Mouse (Mus musculus): Measurements from ENCODE around the gene Grpel1.

DNA sequence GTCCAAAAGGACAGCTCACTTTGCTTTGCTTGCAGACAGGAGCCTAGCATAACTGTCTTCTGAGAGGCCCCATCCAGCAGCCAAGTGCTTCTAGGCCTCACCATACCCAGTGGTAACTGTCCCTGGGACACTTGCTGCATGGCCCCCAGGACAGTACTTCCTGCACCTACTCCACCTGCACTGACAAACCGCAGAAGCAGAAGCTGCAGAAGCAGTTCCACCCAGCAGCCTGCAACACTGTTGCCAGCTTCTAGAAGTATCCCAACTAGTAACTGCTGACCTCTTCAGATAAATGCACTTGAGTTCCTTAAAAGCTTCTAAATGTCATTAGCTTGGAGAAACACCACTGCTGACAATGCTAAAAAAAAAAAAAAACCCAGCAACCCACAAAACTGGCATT, 50.3 kb downstream of the Grpel1 start:
- TF ChIP-seq CTCF (IDR thresholded peaks at IDR 0.05; ENCODE audit: low read depth, low read length) (no peak), GATA1 (IDR thresholded peaks at IDR 0.05; ENCODE audit: borderline replicate concordance, low read length) (no peak), TAL1 (conservative IDR thresholded peaks at IDR 0.05; ENCODE audit: low read depth, low read length) (no peak), GATA2 (IDR thresholded peaks at IDR 0.05; ENCODE audit: borderline replicate concordance, low read depth, low read length) (no peak), POLR2AphosphoS5 (IDR thresholded peaks at IDR 0.05; ENCODE audit: insufficient replicate concordance, low read depth, low read length) (no peak)
